Mouse (Mus musculus): ENCODE data around the gene Kcnj11. TPM values are rescaled to one million over a fixed set of nuclear protein-coding genes. Genes with fewer than 3 reads are reported as not detected.

Gene Kcnj11
- total RNA-seq, 2 experiments from 2014 or later, result 41.3 to 44.6 TPM

DNA sequence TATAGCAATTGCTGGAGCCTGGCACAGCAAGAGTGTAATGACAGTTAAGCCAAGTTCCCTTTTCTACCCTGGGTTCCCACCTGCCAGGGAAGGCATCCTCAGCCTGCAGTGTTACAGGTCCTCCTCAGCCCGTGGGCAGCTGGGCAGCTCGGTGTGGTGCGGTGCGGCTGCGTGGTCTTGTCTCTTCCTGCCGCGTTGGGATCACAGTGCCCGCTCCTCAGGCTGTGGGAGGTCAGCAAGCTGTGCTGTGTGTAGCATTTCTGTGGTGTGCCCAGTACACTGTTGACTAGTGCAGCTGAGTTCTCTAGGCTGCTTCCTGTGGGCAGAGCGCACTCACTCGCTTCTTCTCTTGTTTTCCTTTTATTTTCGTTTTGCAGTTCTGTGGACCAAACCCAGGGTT lies 41.7 kb downstream of the Kcnj11 start:
- intact Hi-C loops (cut with DNase I), result no loop called here
- DNase-seq (ENCODE audit: low spot score in 2 of 2), result no peak

DNA sequence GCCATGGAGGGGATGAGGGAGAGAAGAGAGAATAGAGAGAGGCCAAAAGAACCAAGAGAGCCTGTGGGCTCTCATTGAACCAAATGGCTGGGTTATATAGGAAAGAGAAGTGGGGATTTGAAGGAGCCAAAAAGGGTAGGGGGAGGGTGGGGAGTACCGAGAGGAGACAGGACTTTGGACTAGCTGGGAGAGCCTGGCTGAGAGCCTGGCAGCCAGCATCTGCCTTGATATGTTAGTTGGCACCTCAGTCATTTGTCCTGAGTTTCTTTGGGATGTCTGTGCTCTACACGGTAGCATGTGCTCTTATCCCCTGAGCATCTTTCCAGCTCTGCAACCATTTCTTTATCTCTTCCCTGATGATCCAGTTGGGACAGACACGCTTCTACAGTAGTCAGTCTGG lies 47.0 kb downstream of the Kcnj11 start:
- intact Hi-C loops (cut with DNase I), result no loop called here
- DNase-seq (ENCODE audit: low spot score in 2 of 2), result no peak

DNA sequence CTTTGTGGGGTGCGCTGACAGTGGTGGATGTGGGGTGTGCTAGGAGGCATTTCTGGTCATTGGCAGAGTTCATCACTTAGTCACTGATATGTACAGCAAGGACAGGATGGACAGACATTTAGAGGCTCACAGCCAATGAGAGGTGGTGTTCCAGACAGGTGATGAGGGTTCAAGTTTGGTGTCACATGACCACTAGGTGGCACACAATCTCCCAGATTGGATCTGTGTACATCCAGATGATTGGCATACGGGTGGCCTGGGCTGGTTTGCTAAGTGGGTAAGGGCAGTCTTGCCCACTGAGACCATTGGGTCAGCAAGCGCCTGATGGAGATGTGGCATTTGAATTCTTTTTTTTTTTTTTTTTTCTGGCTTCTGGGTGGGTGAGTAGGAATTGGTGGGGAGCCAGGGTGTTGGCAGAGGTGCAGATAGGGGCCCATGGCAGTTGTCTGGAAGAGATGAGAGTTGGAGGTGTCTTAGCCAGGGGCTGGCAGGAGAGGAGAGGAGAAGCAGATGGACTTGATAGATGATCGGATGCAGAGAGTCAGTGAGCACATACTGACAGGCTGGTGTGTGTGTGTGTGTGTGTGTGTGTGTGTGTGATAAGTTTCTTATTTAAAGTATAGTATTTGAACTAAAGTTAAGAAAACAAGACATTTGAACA lies 48.3 kb downstream of the Kcnj11 start:
- no peak for DNase-seq (ENCODE audit: low spot score in 2 of 2)
- intact Hi-C loops (cut with DNase I), result no loop called here

- DNase-seq (ENCODE audit: low spot score in 2 of 2), result no peak
- intact Hi-C loops (cut with DNase I), result no loop called here
Observed at GRCm38 (mm10) chr7:46049981-46050380, 50.6 kb downstream of the Kcnj11 start.

DNA sequence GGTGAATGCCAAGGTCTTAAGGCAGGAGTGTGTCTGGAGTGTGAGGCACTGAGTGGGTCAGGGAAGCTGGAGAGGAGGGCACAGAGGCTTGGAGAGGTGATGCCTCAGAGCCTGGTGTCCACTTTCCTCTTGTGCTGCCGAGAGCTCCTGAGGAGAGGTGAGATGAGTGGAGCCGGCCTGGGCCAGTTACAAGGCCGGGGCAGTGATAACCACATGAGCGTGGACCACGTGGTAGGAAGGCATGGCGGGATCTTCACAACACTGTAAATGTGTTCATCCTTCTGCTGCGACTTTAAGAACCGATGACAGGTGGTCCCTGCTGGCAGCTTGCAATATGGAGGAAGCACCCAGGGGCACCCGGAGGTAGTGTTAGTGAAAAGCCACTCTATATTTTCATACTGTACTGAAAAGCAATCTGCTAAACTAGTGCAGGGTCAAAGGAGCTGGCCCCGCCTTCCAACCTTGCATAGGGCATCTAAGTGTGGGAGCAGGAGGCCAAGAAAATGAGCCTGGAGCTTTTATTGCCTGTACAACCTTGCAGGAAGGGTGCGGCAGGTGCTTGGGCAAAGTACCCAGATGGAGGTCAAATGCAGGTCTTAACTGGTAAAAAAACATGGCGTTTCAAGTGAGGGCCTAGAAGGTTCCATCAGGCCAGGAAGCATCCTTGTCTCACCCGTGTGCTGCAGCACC lies 52.5 kb downstream of the Kcnj11 start:
- no peak for DNase-seq (ENCODE audit: low spot score in 2 of 2)
- intact Hi-C loops (cut with DNase I), result no loop called here

GRCm38 (mm10) chr7:46045882-46046281 lies 54.7 kb downstream of the Kcnj11 start:
- no peak for DNase-seq (ENCODE audit: low spot score in 2 of 2)
- intact Hi-C loops (cut with DNase I), result no loop called here

DNA sequence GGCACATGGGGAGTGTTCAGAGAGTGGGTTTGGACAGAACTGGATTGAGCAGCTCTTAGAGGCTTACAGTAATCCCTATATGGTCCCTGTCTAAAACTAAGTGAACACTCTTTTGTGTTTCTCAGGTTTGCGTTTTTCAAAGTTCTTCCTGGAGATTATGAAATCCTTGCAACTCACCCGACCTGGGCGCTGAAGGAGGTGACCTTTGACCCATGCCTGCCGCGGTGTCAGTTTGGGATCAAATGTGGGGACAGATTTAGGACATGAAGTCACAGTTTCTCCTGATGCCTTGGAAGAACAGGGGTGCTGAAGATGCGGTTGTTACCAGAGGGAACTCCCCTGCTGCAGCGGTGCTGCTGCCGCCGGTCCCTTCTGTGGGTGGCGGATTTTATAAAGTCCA lies 56.5 kb downstream of the Kcnj11 start:
- DNase-seq (ENCODE audit: low spot score in 2 of 2), result no peak
- intact Hi-C loops (cut with DNase I), result no loop called here

Other genes starting within 250 kb of the Kcnj11 start
- 10 to 100 TPM; 71.0 to 80.0 TPM for gene Kdelr1, start 228.0 kb downstream of the Kcnj11 start, total RNA-seq (2021)
- gene Grin2d, start 222.4 kb downstream of the Kcnj11 start, total RNA-seq (2021), result 10 to 100 TPM; 10.2 to 12.3 TPM
- gene Syngr4, start 204.1 kb downstream of the Kcnj11 start, total RNA-seq (2021), result not detected
- 10 to 100 TPM; 21.8 to 22.0 TPM for gene Tmem143, start 203.8 kb downstream of the Kcnj11 start, total RNA-seq (2021)
- gene Emp3, start 179.4 kb downstream of the Kcnj11 start, total RNA-seq (2021), result 1 to 10 TPM; 2.9 to 4.1 TPM
- 1 to 10 TPM; 2.3 to 2.9 TPM for gene Ccdc114, start 176.7 kb downstream of the Kcnj11 start, total RNA-seq (2021)
- 1 to 10 TPM; 1.6 to 3.8 TPM for gene Abcc6, start 70.5 kb downstream of the Kcnj11 start, total RNA-seq (2021)
- 100 to 1,000 TPM; 103 to 113 TPM for gene Nomo1, start 67.1 kb downstream of the Kcnj11 start, total RNA-seq (2021)
- gene Abcc8, start 79.3 kb upstream of the Kcnj11 start, total RNA-seq (2021), result 10 to 100 TPM; 36.5 to 37.3 TPM
- under 1 TPM; 0.11 to 0.35 TPM for gene Ush1c, start 137.7 kb upstream of the Kcnj11 start, total RNA-seq (2021)
- gene Otog, start 140.2 kb upstream of the Kcnj11 start, total RNA-seq (2021), result under 1 TPM; 0.07 to 0.10 TPM